Mouse (Mus musculus) hindbrain, embryonic 14.5 days (tissue): ENCODE data around the gene Ctrc. TPM values are rescaled to one million over a fixed set of nuclear protein-coding genes. Genes with fewer than 3 reads are reported as not detected.

ENCODE experiments used
- ATAC-seq: fragments of 200-750 bp; cut with Nextera tagmentation; 2 replicates; pipeline ENCODE4 v1.8.0; 2017; ENCODE audit warnings: moderate number of reproducible peaks, mild to moderate bottlenecking, moderate TSS enrichment, moderate library complexity; ENCODE audit not compliant: low FRiP score
- DNase-seq: peaks from one replicate; pipeline ENCODE4 v3.0.0-alpha.2; 2015; ENCODE audit warnings: low spot score
- H3K27ac ChIP-seq: fragments of 300-500 bp; sonication (generic); 2 replicates; pipeline ENCODE4 v1.5.1; 2014; ENCODE audit warnings: mild to moderate bottlenecking, moderate library complexity
- H3K27me3 ChIP-seq: fragments of 300-500 bp; sonication (generic); 2 replicates; pipeline ENCODE4 v1.6.1; 2014; ENCODE audit warnings: mild to moderate bottlenecking, low read length, mixed read lengths; ENCODE audit not compliant: control insufficient read depth, insufficient read depth
- H3K36me3 ChIP-seq: fragments of 300-500 bp; sonication (generic); replicated peaks from 2 replicates; pipeline ENCODE4 v1.6.1; 2014; ENCODE audit not compliant: control insufficient read depth, insufficient read depth
- H3K4me1 ChIP-seq: fragments of 300-500 bp; sonication (generic); replicated peaks from 2 replicates; pipeline ENCODE4 v1.6.1; 2014; ENCODE audit warnings: antibody characterized with exemption, low read length, mixed read lengths; ENCODE audit not compliant: control insufficient read depth, insufficient read depth
- H3K4me2 ChIP-seq: fragments of 300-500 bp; sonication (generic); replicated peaks from 2 replicates; pipeline ENCODE4 v1.6.1; 2014; ENCODE audit warnings: mild to moderate bottlenecking, moderate library complexity
- H3K4me3 ChIP-seq: fragments of 300-500 bp; sonication (generic); replicated peaks from 2 replicates; pipeline ENCODE4 v1.5.1; 2014; ENCODE audit warnings: mild to moderate bottlenecking, low read length
- H3K9ac ChIP-seq: fragments of 300-500 bp; sonication (generic); 2 replicates; pipeline ENCODE4 v1.6.1; 2014
- H3K9me3 ChIP-seq: fragments of 300-500 bp; sonication (generic); 2 replicates; pipeline ENCODE4 v1.6.1; 2016; ENCODE audit warnings: low read length; ENCODE audit not compliant: control insufficient read depth
- WGBS: fragments of 180-500 bp; shearing (Covaris S2); extraction: QIAGEN DNeasy Blood & Tissue Kit; methylation state at CpG from one replicate; pipeline ENCODE4 v1.1.7; 2014; 5-methylcytosine and 5-hydroxymethylcytosine counted together
- polyA plus RNA-seq: library from polyadenylated mRNA; unstranded; fragments of >200 nt; fragmentation: Nextera tagmentation; extraction: Ambion mirVana; gene quantifications from 2 replicates; pipeline ENCODE4 v1.2.1, GENCODE M21; 2014

Ctrc gene
- not detected in 2 replicates for polyA plus RNA-seq

DNA sequence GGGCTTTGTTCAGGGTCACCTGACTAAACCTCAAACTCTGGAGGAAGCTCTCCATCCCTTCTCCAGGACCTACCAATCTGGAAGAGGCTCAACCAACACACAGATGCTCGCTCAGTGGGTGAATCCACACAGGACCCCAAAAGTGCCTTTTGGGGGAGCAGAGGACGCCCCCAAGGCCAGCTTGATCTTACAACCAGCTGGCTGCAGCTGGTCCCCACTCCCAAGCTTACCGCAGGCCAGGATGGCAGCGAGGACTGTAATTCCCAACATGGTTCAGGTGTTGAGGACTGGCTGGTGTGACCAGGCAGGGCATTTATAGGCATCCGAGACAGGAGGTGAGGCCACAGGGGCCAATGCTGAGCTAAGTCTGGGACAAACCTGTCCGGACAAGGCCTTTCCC is at the start of gene Ctrc:
Gene Ctrc, minus strand, starts transcription at position 361 of the 400 bp plus-strand sequence.
- 88% methylated on average over 6 of the region's 6 CpGs for WGBS

DNA sequence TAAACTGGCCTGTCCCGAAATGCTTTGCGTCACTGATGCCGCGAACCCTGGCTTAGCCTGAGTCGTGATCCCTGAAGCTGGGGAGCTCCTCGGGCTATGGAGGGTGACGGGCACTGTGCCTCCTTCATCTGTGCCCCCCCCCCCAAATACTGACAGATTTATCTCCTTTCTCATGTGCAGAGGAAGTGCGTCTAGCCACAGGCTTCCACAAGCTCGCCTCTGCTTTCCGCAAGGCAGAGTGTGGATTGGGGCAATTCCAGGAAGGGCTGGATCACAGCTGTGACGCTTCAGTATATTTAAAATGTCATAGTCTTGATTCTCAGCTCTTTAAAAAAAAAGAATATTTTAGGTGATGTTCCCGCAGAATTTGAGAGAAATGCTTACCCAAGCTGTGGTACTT is 49.6 kb upstream of the Ctrc start:
- WGBS: 84% methylated on average over 12 of the region's 12 CpGs
- Histone ChIP-seq H3K4me3 (no peak overlapping the region), H3K36me3 (no peaks in the 10 kb centered on the region), H3K9me3 (no peaks in the 10 kb centered on the region), H3K27me3 (no peaks in the 10 kb centered on the region), H3K9ac (no peak overlapping the region), H3K4me1 (peaks cover 45% of the 10 kb centered on the region), H3K27ac (no peak overlapping the region), H3K4me2 (no peak overlapping the region)
- ATAC-seq (no peak), DNase-seq (no peak)

More for the DNA sequence above, at the start of gene Ctrc:
- Histone ChIP-seq H3K9me3 (no peaks in the 10 kb centered on the region), H3K4me1 (no peaks in the 10 kb centered on the region), H3K27ac (no peak within 1 kb of the TSS), H3K9ac (no peak within 1 kb of the TSS), H3K36me3 (no peaks in the 10 kb centered on the region), H3K27me3 (no peaks in the 10 kb centered on the region), H3K4me3 (no peak within 1 kb of the TSS), H3K4me2 (no peak within 1 kb of the TSS)
- DNase-seq (no peak), ATAC-seq (no peak)

GRCm38 (mm10) chr4:141893157-141893784 is 47.1 kb upstream of the Ctrc start:
- H3K4me1 ChIP-seq: peaks cover 21% of the 10 kb centered on the region
- H3K36me3 ChIP-seq: no peaks in the 10 kb centered on the region
- H3K4me2 ChIP-seq: no peak overlapping the region
- 88% methylated on average over 8 of the region's 8 CpGs for WGBS
- no peaks in the 10 kb centered on the region for H3K27me3 ChIP-seq
- H3K9me3 ChIP-seq: no peaks in the 10 kb centered on the region
- DNase-seq (no peak), ATAC-seq (no peak)
- H3K27ac ChIP-seq: no peak overlapping the region
- H3K4me3 ChIP-seq: no peak overlapping the region
- H3K9ac ChIP-seq: no peak overlapping the region

GRCm38 (mm10) chr4:141886385-141886968 is 40.3 kb upstream of the Ctrc start:
- no peak overlapping the region for H3K4me3 ChIP-seq
- H3K4me1 ChIP-seq: no peaks in the 10 kb centered on the region
- WGBS: 47% methylated on average over 6 of the region's 6 CpGs
- H3K27me3 ChIP-seq: no peaks in the 10 kb centered on the region
- no peaks in the 10 kb centered on the region for H3K9me3 ChIP-seq
- H3K36me3 ChIP-seq: no peaks in the 10 kb centered on the region
- no peak for ATAC-seq
- H3K27ac ChIP-seq: no peak overlapping the region
- H3K9ac ChIP-seq: no peak overlapping the region
- no peak for DNase-seq
- no peak overlapping the region for H3K4me2 ChIP-seq

- Histone ChIP-seq H3K4me3 (no peak overlapping the region), H3K36me3 (no peaks in the 10 kb centered on the region), H3K9ac (no peak overlapping the region), H3K4me2 (no peak overlapping the region), H3K27me3 (no peaks in the 10 kb centered on the region), H3K27ac (no peak overlapping the region), H3K9me3 (no peaks in the 10 kb centered on the region), H3K4me1 (no peaks in the 10 kb centered on the region)
- WGBS: 83% methylated on average over 9 of the region's 9 CpGs
- DNase-seq (no peak), ATAC-seq (no peak)
These were observed 39.3 kb upstream of the Ctrc start for GRCm38 (mm10) chr4:141885451-141885850.

DNA sequence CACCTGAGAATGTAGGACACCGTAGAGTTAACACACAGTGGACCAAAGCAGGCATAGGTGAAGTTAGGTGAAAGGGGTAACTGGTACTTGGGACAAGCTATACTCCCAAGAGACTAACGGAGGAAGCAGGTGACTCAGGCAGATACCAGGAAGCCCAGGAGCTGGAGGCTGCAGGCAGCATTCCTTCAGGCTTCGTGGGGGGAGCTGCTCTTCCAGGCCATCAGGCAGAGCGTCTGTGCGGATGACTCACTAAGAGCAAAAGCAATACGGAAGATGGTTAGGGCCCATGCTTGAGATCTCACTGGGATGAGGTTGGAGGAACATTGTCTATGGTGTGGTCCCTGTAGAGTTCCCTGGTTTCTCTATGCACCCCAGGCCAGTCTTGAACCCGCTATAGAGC is 36.7 kb upstream of the Ctrc start:
- H3K27me3 ChIP-seq: no peaks in the 10 kb centered on the region
- H3K36me3 ChIP-seq: no peaks in the 10 kb centered on the region
- DNase-seq: no peak
- WGBS: 92% methylated on average over 7 of the region's 7 CpGs
- no peaks in the 10 kb centered on the region for H3K9me3 ChIP-seq
- H3K4me1 ChIP-seq: no peaks in the 10 kb centered on the region
- no peak overlapping the region for H3K4me2 ChIP-seq
- H3K4me3 ChIP-seq: no peak overlapping the region
- no peak for ATAC-seq
- no peak overlapping the region for H3K27ac ChIP-seq
- no peak overlapping the region for H3K9ac ChIP-seq

DNA sequence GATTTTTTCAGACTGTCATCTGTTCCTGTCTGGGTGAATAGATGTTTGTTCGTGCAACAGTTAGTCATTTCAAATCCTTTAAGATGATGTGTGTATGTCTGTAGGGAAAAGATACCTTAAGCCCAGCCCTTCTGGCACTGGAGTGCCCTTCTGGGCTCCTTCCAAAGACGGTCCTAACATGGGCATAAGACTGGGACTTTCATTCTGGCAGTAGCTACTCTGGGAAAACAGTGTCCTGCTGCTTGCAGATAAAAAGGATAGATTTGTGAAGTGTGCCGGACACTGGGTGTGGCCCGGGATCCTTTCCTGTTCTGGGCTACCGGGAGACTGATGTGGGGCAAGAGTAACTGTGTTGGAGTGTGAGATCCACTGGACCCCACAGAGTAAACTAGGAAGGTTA is 35.8 kb upstream of the Ctrc start:
- Histone ChIP-seq H3K9ac (no peak overlapping the region), H3K4me2 (no peak overlapping the region), H3K36me3 (no peaks in the 10 kb centered on the region), H3K9me3 (no peaks in the 10 kb centered on the region), H3K4me3 (no peak overlapping the region), H3K27me3 (no peaks in the 10 kb centered on the region), H3K27ac (no peak overlapping the region), H3K4me1 (no peaks in the 10 kb centered on the region)
- ATAC-seq: no peak
- no peak for DNase-seq
- WGBS: 72% methylated on average over 5 of the region's 5 CpGs

- ATAC-seq (no peak), DNase-seq (no peak)
- Histone ChIP-seq H3K4me3 (no peak overlapping the region), H3K36me3 (no peaks in the 10 kb centered on the region), H3K9ac (no peak overlapping the region), H3K9me3 (no peaks in the 10 kb centered on the region), H3K4me1 (no peaks in the 10 kb centered on the region), H3K27me3 (no peaks in the 10 kb centered on the region), H3K27ac (no peak overlapping the region), H3K4me2 (no peak overlapping the region)
- WGBS: 67% methylated on average over 10 of the region's 10 CpGs
These were observed 35.2 kb upstream of the Ctrc start for GRCm38 (mm10) chr4:141881289-141881914.

DNA sequence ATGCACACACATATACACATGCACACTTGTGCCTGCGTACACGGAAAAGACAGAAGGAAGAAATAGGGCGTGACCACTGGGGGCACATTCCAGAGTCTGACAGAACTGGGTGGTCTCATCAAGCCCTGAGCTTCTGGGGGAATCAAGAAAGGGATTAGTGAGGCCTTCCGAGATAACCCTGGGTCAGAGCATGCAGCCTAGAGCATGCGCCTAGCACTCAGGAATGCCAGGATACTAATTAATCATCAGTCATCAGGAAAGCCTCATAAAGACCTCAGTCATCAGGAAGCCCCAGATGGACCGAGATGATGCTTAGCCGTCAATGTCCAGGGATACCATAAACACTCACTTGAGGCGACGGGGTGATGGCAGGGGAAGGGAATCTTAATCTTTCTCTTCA is 33.7 kb upstream of the Ctrc start:
- Histone ChIP-seq H3K4me1 (peaks cover 8% of the 10 kb centered on the region; the same call in 1 of the 2 replicates), H3K9ac (no peak overlapping the region), H3K9me3 (no peaks in the 10 kb centered on the region), H3K4me2 (no peak overlapping the region), H3K36me3 (no peaks in the 10 kb centered on the region), H3K27me3 (no peaks in the 10 kb centered on the region), H3K4me3 (no peak overlapping the region), H3K27ac (no peak overlapping the region)
- 71% methylated on average over 9 of the region's 9 CpGs for WGBS
- ATAC-seq (no peak), DNase-seq (no peak)
